Mouse (Mus musculus) adrenal gland, postnatal 10 days (tissue): ENCODE results near the gene Abi2. TPM values are rescaled to one million over a fixed set of nuclear protein-coding genes. Genes with fewer than 3 reads are reported as not detected.
"Not testable (repeated sequence)": the region's sequence is repeated elsewhere in the genome, so short reads cannot be mapped to it uniquely, and the experiment has no call there.

Experiments
- DNase-seq: peaks from one replicate; pipeline ENCODE4 v3.0.0; 2021; ENCODE audit warnings: mixed read lengths
- long read RNA-seq, 2 experiments: library from polyadenylated mRNA; stranded (forward); transcript quantifications; one replicate each; pipeline ENCODE4 v2.0.0; 2021
- total RNA-seq, 2 experiments: library from RNA; stranded (reverse); gene quantifications; 2 replicates each; pipeline ENCODE4 v1.2.3; 2021

Abi2 gene
- 10 to 100 TPM; 30.0 to 32.0 TPM for total RNA-seq
- long read RNA-seq, experiment 1, full-length matches to known transcripts: 3 of 9 reads
- long read RNA-seq, experiment 1, partial matches to known transcripts: 1 of 9 reads
- long read RNA-seq, experiment 1, other reads (novel, unspliced or antisense): 5 of 9 reads
- long read RNA-seq, experiment 2, full-length matches to known transcripts: 4 of 12 reads
- long read RNA-seq, experiment 2, partial matches to known transcripts: 2 of 12 reads
- long read RNA-seq, experiment 2, other reads (novel, unspliced or antisense): 6 of 12 reads

- peak; percentile 96 for DNase-seq
Observed at GRCm38 (mm10) chr1:60409168-60409828, at the start of gene Abi2. Abi2 (plus strand) TSS chr1:60409619.

- no peak for DNase-seq
Observed at GRCm38 (mm10) chr1:60361626-60362025, 47.8 kb upstream of the Abi2 start.

GRCm38 (mm10) chr1:60376556-60376955 lies 32.9 kb upstream of the Abi2 start:
- no peak for DNase-seq

GRCm38 (mm10) chr1:60381910-60382309 lies 27.5 kb upstream of the Abi2 start:
- no peak for DNase-seq

GRCm38 (mm10) chr1:60404848-60405247 lies 4.6 kb upstream of the Abi2 start:
- no peak for DNase-seq

GRCm38 (mm10) chr1:60408501-60409167 lies 785 bp upstream of the Abi2 start:
- no peak for DNase-seq

- DNase-seq: peak; percentile 57
Observed at GRCm38 (mm10) chr1:60409928-60410817, 754 bp downstream of the Abi2 start.

- no peak for DNase-seq
Observed at GRCm38 (mm10) chr1:60416724-60417123, 7.3 kb downstream of the Abi2 start.

GRCm38 (mm10) chr1:60423882-60424281 lies 14.5 kb downstream of the Abi2 start:
- peak; percentile 14 for DNase-seq

- no peak for DNase-seq
Observed at GRCm38 (mm10) chr1:60428341-60428740, 18.9 kb downstream of the Abi2 start.

- peak; percentile 18 for DNase-seq
Observed at GRCm38 (mm10) chr1:60428932-60429331, 19.5 kb downstream of the Abi2 start.

GRCm38 (mm10) chr1:60431531-60431930 lies 22.1 kb downstream of the Abi2 start:
- DNase-seq: no peak

GRCm38 (mm10) chr1:60432497-60432896 lies 23.1 kb downstream of the Abi2 start:
- DNase-seq: no peak

GRCm38 (mm10) chr1:60441438-60441837 lies 32.0 kb downstream of the Abi2 start:
- DNase-seq: not testable (repeated sequence)

GRCm38 (mm10) chr1:60447067-60447466 lies 37.6 kb downstream of the Abi2 start:
- no peak for DNase-seq

- DNase-seq: no peak
Observed at GRCm38 (mm10) chr1:60449896-60450295, 40.5 kb downstream of the Abi2 start.

GRCm38 (mm10) chr1:60460623-60461022 lies 51.2 kb downstream of the Abi2 start:
- DNase-seq: no peak

GRCm38 (mm10) chr1:60469491-60469890 lies 60.1 kb downstream of the Abi2 start:
- no peak for DNase-seq

- no peak for DNase-seq
Observed at GRCm38 (mm10) chr1:60470541-60470940, 61.1 kb downstream of the Abi2 start.

- DNase-seq: no peak
Observed at GRCm38 (mm10) chr1:60481561-60481960, 72.1 kb downstream of the Abi2 start.

- DNase-seq: no peak
Observed at GRCm38 (mm10) chr1:60482881-60483280, 73.5 kb downstream of the Abi2 start.

GRCm38 (mm10) chr1:60485649-60486048 lies 76.2 kb downstream of the Abi2 start:
- peak; percentile 25 for DNase-seq
